Mouse (Mus musculus): ENCODE measurements around the gene Mfap1b. TPM values are rescaled to one million over a fixed set of nuclear protein-coding genes. Genes with fewer than 3 reads are reported as not detected.
"Not testable (repeated sequence)": the region's sequence is repeated elsewhere in the genome, so short reads cannot be mapped to it uniquely, and the experiment has no call there.

The Mfap1b gene
- 0.22 and 0.29 TPM in 2 replicates for polyA plus RNA-seq (2012)

- H3K27me3 ChIP-seq (ENCODE audit: control insufficient read depth); H3K9me3 ChIP-seq (ENCODE audit: control insufficient read depth, low read length); H3K4me1 ChIP-seq (ENCODE audit: control insufficient read depth): not testable (repeated sequence)
- Histone ChIP-seq H3K4me3 (replicated peaks) (peak within 1 kb of the TSS; percentile 71), H3K36me3 (ENCODE audit: control insufficient read depth) (peaks cover 14% of the 10 kb centered on the region)
Observed at GRCm38 (mm10) chr2:121473301-121474179, at the start of gene Mfap1b. Gene Mfap1b (minus strand): TSS chr2:121474067.

GRCm38 (mm10) chr2:121522830-121523229 is 49.0 kb upstream of the Mfap1b start:
- peaks cover 13% of the 10 kb centered on the region for H3K4me1 ChIP-seq (ENCODE audit: control insufficient read depth)
- H3K36me3 ChIP-seq (ENCODE audit: control insufficient read depth): peaks cover 69% of the 10 kb centered on the region
- not testable (repeated sequence) for H3K4me3 ChIP-seq (replicated peaks); H3K9me3 ChIP-seq (ENCODE audit: control insufficient read depth, low read length); H3K27me3 ChIP-seq (ENCODE audit: control insufficient read depth)

GRCm38 (mm10) chr2:121522006-121522405 is 48.1 kb upstream of the Mfap1b start:
- Histone ChIP-seq H3K4me3 (replicated peaks) (no peak overlapping the region), H3K36me3 (ENCODE audit: control insufficient read depth) (peaks cover 74% of the 10 kb centered on the region), H3K27me3 (ENCODE audit: control insufficient read depth) (no peaks in the 10 kb centered on the region)

GRCm38 (mm10) chr2:121518711-121519110 is 44.8 kb upstream of the Mfap1b start:
- peaks cover 74% of the 10 kb centered on the region for H3K36me3 ChIP-seq (ENCODE audit: control insufficient read depth)
- H3K27me3 ChIP-seq (ENCODE audit: control insufficient read depth); H3K4me3 ChIP-seq (replicated peaks); H3K9me3 ChIP-seq (ENCODE audit: control insufficient read depth, low read length): not testable (repeated sequence)
- peaks cover 16% of the 10 kb centered on the region for H3K4me1 ChIP-seq (ENCODE audit: control insufficient read depth)

More at GRCm38 (mm10) chr2:121522006-121522405, 48.1 kb upstream of the Mfap1b start:
- Histone ChIP-seq H3K9me3 (ENCODE audit: control insufficient read depth, low read length) (no peaks in the 10 kb centered on the region), H3K4me1 (ENCODE audit: control insufficient read depth) (peaks cover 13% of the 10 kb centered on the region)
- no peak for TF ChIP-seq TAL1 (IDR thresholded peaks at IDR 0.05; ENCODE audit: low read length)
- no peak for TF ChIP-seq GATA1 (IDR thresholded peaks at IDR 0.05; ENCODE audit: low read length)

- Histone ChIP-seq H3K9me3 (ENCODE audit: control insufficient read depth, low read length) (no peaks in the 10 kb centered on the region), H3K4me1 (ENCODE audit: control insufficient read depth) (peaks cover 17% of the 10 kb centered on the region), H3K36me3 (ENCODE audit: control insufficient read depth) (peaks cover 75% of the 10 kb centered on the region), H3K27me3 (ENCODE audit: control insufficient read depth) (no peaks in the 10 kb centered on the region), H3K4me3 (replicated peaks) (no peak overlapping the region)
- TF ChIP-seq GATA1 (IDR thresholded peaks at IDR 0.05; ENCODE audit: low read length) (no peak), TAL1 (IDR thresholded peaks at IDR 0.05; ENCODE audit: low read length) (no peak)
Observed at GRCm38 (mm10) chr2:121518106-121518505, 44.2 kb upstream of the Mfap1b start.

- no peak overlapping the region for H3K4me3 ChIP-seq (replicated peaks)
- no peaks in the 10 kb centered on the region for H3K9me3 ChIP-seq (ENCODE audit: control insufficient read depth, low read length)
- no peaks in the 10 kb centered on the region for H3K27me3 ChIP-seq (ENCODE audit: control insufficient read depth)
- H3K4me1 ChIP-seq (ENCODE audit: control insufficient read depth): peaks cover 32% of the 10 kb centered on the region
- TF ChIP-seq TAL1 (IDR thresholded peaks at IDR 0.05; ENCODE audit: low read length) (no peak), GATA1 (IDR thresholded peaks at IDR 0.05; ENCODE audit: low read length) (no peak)
- H3K36me3 ChIP-seq (ENCODE audit: control insufficient read depth): peaks cover 89% of the 10 kb centered on the region
Observed at GRCm38 (mm10) chr2:121514211-121514610, 40.3 kb upstream of the Mfap1b start.

- Histone ChIP-seq H3K4me1 (ENCODE audit: control insufficient read depth) (peaks cover 42% of the 10 kb centered on the region), H3K36me3 (ENCODE audit: control insufficient read depth) (peaks cover 93% of the 10 kb centered on the region)
- H3K9me3 ChIP-seq (ENCODE audit: control insufficient read depth, low read length); H3K4me3 ChIP-seq (replicated peaks); H3K27me3 ChIP-seq (ENCODE audit: control insufficient read depth): not testable (repeated sequence)
Observed at GRCm38 (mm10) chr2:121512991-121513765, 39.3 kb upstream of the Mfap1b start.

- peaks cover 79% of the 10 kb centered on the region for H3K36me3 ChIP-seq (ENCODE audit: control insufficient read depth)
- TF ChIP-seq GATA1 (IDR thresholded peaks at IDR 0.05; ENCODE audit: low read length): no peak
- no peak for TF ChIP-seq TAL1 (IDR thresholded peaks at IDR 0.05; ENCODE audit: low read length)
Observed at GRCm38 (mm10) chr2:121511401-121511800, 37.5 kb upstream of the Mfap1b start.

GRCm38 (mm10) chr2:121509584-121509983 is 35.7 kb upstream of the Mfap1b start:
- Histone ChIP-seq H3K9me3 (ENCODE audit: control insufficient read depth, low read length) (peaks cover 2% of the 10 kb centered on the region; the same call in 1 of the 2 replicates), H3K4me1 (ENCODE audit: control insufficient read depth) (peaks cover 50% of the 10 kb centered on the region), H3K36me3 (ENCODE audit: control insufficient read depth) (peaks cover 66% of the 10 kb centered on the region), H3K27me3 (ENCODE audit: control insufficient read depth) (no peaks in the 10 kb centered on the region), H3K4me3 (replicated peaks) (peak overlapping the region; percentile 65)
- no peak for TF ChIP-seq GATA1 (IDR thresholded peaks at IDR 0.05; ENCODE audit: low read length)
- no peak for TF ChIP-seq TAL1 (IDR thresholded peaks at IDR 0.05; ENCODE audit: low read length)

More at GRCm38 (mm10) chr2:121511401-121511800, 37.5 kb upstream of the Mfap1b start:
- Histone ChIP-seq H3K27me3 (ENCODE audit: control insufficient read depth) (no peaks in the 10 kb centered on the region), H3K9me3 (ENCODE audit: control insufficient read depth, low read length) (peaks cover 2% of the 10 kb centered on the region; the same call in 1 of the 2 replicates), H3K4me3 (replicated peaks) (no peak overlapping the region), H3K4me1 (ENCODE audit: control insufficient read depth) (peaks cover 50% of the 10 kb centered on the region)

Measured in erythroblast, embryonic 14.5 days (primary cell).